Mouse (Mus musculus) kidney, postnatal 10 days (tissue): ENCODE results near the gene Sphk1.
A peak's percentile ranks its signal among the peaks of the same experiment; 100 is the strongest.

Experiments
- DNase-seq: peaks from one replicate; pipeline ENCODE4 v3.0.0; 2021; ENCODE audit warnings: mixed read lengths

Gene Sphk1

GRCm38 (mm10) chr11:116508689-116509088 lies 22.0 kb upstream of the Sphk1 start:
- no peak for DNase-seq

DNA sequence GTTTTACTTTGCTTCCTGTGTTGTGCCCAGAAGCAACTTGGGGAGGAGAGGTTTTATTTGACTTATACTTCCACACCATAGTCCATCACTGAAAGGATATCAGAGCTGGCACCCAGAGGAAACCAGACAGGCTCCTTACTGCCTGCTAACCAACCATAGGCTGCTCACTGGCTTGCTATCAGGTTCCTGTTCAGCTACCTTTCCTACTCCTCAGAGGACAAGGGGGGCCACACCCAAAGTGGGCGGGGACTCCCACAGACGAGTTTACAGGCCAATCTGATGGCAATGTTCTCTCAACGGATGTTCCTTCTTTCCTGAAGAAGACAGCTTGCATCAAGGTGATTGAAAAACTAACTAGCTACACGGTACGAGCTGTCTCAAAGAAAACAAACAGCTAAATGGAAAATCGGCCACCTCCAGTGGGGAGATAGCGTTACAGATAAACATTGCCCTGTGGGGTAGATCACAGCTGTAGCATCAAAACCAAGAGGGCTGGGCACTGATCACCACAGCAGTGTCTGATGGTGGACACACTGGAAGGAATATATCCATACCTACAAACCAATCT lies 19.3 kb upstream of the Sphk1 start:
- no peak for DNase-seq

GRCm38 (mm10) chr11:116512154-116512553 lies 18.6 kb upstream of the Sphk1 start:
- DNase-seq, result no peak

DNA sequence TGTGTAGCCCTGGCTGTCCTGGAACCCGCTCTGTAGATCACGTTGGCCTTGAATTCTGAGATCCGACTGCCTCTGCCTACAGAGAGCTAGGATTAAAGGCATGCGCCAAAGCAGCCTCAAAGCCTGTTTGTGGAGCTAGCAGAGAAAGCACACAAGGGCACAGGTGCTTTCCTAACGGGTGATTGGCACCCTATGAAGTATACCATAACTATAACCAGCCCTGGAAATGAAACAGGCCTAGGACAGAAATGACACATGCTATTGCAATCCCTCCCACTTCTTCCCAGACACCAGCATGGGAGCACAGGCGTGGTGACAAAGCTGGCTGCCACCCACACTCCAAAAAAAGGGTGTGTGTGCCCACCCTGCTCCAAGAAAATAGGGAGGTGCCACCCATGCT lies 17.7 kb upstream of the Sphk1 start:
- no peak for DNase-seq

GRCm38 (mm10) chr11:116513531-116514038 lies 17.1 kb upstream of the Sphk1 start:
- no peak for DNase-seq

DNA sequence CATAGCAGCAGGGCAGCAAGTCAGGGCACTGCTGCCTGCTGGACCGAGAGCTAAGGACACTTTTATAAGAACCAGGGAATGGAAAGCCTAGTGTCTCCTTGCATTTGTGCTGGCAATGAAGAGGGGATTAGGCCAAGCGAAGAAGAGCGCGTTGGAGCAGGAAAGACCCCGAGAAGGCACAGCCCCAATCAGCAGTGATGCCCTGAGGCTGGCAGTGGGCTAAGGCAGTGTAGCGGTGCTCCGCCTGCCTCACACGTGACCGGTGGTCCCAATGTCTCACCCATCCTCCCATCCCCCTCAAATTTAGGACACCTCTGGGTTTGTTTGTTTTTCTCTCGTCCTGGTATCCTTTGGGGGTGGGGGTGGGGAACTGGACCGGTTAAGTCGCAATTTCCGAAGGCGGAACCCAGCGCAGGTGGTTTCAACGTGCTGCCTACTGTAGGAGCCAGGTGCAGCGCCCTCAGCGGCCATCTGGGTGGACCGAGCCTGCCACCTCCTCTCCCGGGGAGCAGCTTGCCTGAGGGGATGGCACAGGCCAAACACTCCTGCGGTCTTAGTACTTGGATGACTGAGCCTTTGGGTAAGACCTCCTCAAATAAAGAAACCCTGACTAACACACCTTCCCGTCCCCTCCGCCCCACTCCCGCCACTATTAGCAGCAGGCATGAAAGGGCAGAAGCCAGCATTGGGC lies 15.2 kb upstream of the Sphk1 start:
- peak; percentile 53 for DNase-seq

- peak; percentile 73 for DNase-seq
These were observed 12.2 kb upstream of the Sphk1 start for GRCm38 (mm10) chr11:116518482-116518881.

DNA sequence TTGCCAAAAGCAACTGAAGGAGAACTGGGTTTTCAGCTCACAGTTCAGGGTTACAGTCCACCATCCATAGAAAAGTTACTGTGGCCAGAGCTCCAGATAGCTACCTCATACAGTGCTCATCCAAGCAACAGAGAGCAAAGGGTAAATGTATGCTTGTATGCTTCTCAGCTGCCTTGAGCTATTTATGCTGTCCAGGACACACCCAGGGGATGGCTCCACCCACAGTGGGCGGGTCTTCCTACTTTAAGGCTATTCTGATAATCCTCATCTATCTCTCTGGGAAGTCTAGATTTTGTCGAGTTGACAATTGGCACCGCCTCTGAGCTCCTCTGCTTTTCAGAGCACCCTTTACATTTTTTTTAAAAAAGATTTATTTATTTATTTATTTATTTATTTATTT lies 9.6 kb upstream of the Sphk1 start:
- peak; percentile 49 for DNase-seq

GRCm38 (mm10) chr11:116522046-116522445 lies 8.7 kb upstream of the Sphk1 start:
- DNase-seq, result no peak

GRCm38 (mm10) chr11:116522886-116523698 lies 7.6 kb upstream of the Sphk1 start:
- DNase-seq, result peak; percentile 64

DNA sequence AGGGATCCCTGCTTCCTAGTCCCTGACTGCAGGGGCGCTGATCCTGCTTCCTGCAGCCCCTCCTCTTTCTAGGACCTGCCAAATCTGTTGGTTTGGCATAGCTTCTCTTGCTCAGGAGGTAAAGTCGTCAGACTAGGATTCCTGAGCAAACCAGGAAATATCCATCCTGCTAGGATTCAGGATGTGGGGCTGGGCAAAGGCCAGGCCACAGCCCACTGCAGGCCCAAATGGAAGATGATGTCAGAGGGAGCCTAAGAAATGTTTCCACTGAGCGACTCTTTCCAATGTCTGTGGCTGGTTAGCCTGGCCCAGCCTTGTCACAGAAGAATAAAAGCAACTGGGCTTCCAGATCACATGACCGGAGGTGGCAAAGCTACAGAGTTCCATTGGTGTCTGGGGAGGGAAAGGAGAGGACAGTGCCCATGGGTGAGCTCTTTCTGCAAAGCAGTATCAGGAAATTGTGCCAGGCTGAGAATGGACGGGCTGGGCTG lies 7.0 kb upstream of the Sphk1 start:
- DNase-seq, result peak; percentile 60

- DNase-seq, result no peak
These were observed 1.9 kb upstream of the Sphk1 start for GRCm38 (mm10) chr11:116528636-116529320.

DNA sequence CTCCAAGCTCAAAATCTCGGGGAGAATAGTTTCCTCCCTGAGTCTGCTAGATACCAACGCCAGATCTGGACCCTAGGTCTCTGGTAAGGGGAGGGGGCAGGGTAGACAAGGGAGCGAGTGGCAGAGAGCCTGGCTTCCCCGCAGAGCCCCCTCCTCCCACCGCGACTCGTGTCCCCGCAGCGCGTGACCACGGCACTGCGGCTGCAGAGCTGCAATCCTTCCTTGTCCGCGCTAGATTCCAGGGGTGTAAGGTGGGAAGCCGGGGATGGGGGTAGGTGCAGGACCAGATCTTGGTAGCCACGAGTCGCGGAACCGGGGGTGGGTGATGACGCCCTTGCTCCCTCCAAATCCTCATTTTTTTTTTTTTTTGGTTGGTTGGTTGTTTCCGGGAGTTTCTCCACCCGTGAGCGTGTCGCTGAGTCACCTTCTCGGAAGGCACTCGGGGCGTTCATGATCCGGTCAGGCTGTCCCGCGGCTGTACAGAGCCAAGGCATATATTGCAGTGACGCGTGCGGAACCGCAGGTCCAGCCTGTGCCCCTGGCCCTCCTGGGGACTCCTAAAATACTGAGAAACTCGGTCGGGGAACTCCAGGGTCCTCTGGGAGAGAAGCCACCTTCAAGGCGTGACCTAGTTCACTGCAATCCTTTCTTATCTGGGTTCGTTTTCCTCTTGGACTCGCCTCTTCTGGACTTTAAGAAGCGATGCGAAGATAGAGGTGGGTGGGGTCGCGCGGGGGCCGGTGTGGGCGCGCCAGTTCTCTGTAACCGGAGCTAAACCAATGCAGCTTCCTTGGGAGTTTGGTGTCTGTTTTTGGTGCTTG lies 856 bp downstream of the Sphk1 start:
- DNase-seq, result peak; percentile 41

- DNase-seq, result peak; percentile 62
These were observed 1.6 kb downstream of the Sphk1 start for GRCm38 (mm10) chr11:116532262-116532809.

DNA sequence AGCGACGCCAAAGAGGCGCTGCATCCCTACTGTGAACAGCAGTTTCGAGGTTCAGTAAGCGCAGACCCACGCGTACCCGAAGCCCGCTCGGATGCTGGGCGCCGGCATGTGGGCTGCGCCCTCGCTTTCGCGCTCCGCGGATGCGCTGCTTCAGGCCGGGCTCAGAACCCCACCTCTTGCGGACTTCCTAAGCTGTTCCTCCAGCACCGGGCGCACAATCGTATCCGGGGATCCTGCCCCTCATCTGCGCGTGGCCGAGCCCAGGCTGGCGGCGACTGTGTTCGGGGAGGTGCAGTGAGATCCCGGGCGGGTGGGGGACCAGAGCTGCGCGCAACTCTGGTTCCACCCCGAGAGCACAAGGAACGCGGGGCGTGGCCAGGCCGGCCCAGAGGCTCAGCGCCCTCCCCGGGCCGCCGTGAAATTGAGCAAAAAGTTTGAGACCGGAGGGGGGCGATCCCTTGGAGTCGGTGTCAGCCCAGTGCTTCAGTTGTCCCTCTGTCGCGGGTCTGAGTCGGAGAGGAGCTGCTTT lies 2.1 kb downstream of the Sphk1 start:
- peak; percentile 89 for DNase-seq

DNA sequence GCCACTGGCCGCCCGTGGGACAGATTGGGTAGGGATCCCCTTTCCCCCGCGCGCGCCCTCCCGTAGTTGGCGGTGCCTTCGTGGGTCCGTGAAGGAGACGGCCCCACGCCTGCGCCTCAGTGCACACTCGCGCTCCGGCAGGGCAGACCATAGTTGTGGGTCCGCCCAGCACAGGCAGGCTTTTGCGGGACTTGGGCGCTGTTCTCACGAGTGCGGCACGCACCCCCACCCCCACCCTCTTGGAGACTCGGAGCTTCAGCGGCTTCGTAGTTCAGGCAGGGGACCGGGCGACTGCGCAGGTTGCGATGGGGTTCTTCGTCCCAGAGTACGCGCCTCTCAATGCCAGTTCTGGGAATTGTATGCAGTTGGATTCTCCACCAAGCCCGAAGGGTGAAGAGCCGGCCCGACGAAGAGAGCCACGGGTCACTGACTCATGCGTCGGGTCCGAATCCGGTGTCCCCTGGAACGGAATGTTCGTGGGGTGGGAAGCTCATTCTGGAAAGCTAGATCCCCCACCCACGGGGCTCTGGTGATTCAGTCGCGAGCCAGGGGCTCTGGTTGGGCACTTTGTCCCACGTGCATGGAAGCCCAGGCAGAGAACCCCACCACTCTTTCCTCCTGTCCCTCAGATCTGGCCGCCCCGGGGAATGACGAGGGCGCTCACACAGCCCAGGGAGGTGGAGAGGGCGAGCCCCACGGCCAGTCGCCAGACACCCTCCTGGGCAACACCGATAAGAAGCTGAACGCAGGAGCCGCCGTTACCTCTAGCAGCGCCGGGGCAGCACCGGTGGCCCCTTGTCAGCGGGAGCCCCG lies 2.8 kb downstream of the Sphk1 start:
- DNase-seq, result peak; percentile 50

DNA sequence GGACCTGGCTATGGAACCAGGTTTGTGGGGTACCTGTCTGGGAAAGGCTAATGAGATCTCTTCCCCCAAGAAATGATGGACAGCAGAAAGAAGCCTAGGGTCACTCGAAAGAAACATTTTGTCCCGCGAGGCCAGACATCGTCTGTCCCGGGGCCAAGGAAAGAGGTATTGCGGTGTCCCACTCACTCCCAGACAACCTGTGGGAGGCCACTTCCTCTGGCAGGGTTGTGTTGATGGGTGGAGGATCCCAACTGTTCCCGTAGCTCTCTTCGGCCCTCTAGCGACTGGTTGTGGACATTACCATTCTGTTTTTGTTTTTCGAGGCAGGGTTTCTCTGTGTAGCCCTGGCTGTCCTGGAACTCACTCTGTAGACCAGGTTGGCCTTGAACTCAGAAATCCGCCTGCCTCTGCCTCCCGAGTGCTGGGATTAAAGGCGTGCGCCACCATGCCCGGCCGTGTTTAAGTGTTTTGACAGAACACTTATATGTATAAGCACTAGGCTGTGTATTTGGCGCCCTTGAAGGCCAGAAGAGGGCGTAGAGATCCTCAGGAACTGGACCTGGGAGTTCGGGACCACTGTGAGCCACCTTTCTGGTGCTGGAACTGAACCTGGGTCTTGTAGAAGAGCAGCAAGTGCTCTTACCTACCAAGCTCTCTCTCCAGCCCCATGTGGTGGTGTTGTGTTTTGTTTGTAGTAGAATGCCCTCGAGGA lies 3.6 kb downstream of the Sphk1 start:
- peak; percentile 84 for DNase-seq

GRCm38 (mm10) chr11:116536685-116537084 lies 6.0 kb downstream of the Sphk1 start:
- no peak for DNase-seq

DNA sequence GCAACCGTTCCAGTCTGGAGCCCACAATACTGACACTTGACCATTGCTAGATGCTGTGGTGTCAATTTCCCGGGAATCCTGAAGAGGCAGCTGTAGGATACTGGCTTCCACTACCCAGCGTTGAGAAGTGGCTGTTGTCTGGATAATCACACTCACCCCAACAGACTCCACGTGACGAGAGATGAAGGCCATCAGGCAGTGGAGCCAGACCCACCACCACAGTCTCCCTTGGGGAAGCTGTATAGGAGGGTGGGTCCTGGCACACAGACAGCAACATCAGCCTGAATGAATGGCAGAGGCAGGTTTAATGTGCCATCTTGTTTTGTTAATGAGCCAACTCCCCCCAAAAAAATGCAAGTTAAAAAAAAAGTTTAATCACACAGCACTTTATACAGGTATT lies 6.7 kb downstream of the Sphk1 start:
- DNase-seq, result no peak
